Mouse (Mus musculus): ENCODE measurements around the gene Kif18a.

Gene Kif18a

GRCm38 (mm10) chr2:109374881-109375280 lies 94.3 kb downstream of the Kif18a start:
- DNase-seq: no peak

DNA sequence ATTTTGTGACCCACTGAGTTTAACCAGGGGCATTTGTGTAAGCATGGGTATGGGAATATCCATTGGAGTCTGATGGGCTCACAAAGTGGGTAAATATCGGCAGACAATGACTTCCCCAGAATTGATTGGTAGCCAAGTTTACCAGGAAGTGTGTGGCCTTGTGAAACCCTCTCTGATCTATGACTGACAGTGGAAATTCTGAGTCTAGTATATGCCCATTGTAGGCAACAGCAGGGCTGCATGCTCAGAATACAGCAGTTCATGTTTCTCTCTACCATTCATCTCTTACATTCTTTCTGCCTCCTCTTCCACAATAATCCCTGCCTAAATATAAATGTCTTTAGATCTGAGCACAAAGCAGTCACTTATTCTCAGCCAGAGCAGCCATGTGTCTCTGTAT lies 103.5 kb downstream of the Kif18a start:
- DNase-seq: no peak

- no peak for DNase-seq
These were observed 105.7 kb downstream of the Kif18a start for GRCm38 (mm10) chr2:109386211-109386610.

DNA sequence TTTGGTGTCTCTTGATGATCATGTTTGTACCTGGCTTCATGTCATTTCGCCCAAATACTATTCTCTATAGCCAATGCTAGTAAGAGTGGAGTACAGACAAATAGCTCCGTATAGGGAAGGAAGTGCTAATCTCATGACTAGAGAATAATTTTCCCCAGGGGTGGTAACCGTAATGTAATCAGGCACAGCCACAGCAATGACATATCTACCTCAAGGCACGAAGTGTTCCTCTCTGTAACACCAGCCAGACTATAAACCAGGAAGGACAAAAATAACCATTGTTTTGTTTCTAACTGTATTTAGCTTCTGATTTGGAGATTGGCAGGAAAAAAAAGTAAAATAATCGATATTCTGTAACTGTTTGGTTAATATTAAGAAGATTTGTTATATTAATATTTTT lies 108.2 kb downstream of the Kif18a start:
- no peak for DNase-seq

GRCm38 (mm10) chr2:109389977-109390376 lies 109.4 kb downstream of the Kif18a start:
- no peak for DNase-seq
